Mouse (Mus musculus) erythroid progenitor cell, adult 5-6 weeks (primary cell): Measurements from ENCODE around the gene Kcnk18. TPM values are rescaled to one million over a fixed set of nuclear protein-coding genes. Genes with fewer than 3 reads are reported as not detected.

ENCODE experiments used
- ATAC-seq: replicated peaks from 2 replicates; pipeline ENCODE4 v1.8.0; 2016; ENCODE audit warnings: moderate number of reproducible peaks, mild to moderate bottlenecking, moderate TSS enrichment, inconsistent platforms; ENCODE audit not compliant: poor library complexity, low FRiP score, severe bottlenecking
- total RNA-seq, 2 experiments: library from RNA; stranded (forward) in 1 of 2; stranded (reverse) in 1 of 2; fragments of 150-400 nt in 1 of 2; fragments of 186-747, 209-891 nt in 1 of 2; gene quantifications; 2 replicates each; pipeline versions ENCODE4 v1.2.3 to v1.2.4; 2015 to 2017; ENCODE audit warnings: low replicate concordance in 2 of 2

Gene Kcnk18
- total RNA-seq, 2 experiments from 2014 or later = not detected

GRCm38 (mm10) chr19:59267417-59267963 lies 48.5 kb downstream of the Kcnk18 start:
- ATAC-seq = no peak

GRCm38 (mm10) chr19:59273190-59273589 lies 54.2 kb downstream of the Kcnk18 start:
- ATAC-seq = no peak

GRCm38 (mm10) chr19:59276354-59276753 lies 57.3 kb downstream of the Kcnk18 start:
- no peak for ATAC-seq

- ATAC-seq = no peak
Measured at GRCm38 (mm10) chr19:59280841-59281240, 61.8 kb downstream of the Kcnk18 start.

GRCm38 (mm10) chr19:59282001-59282400 lies 63.0 kb downstream of the Kcnk18 start:
- no peak for ATAC-seq

Other genes starting within 250 kb of the Kcnk18 start
- not detected in 2 replicates for gene Shtn1, start 143.1 kb upstream of the Kcnk18 start, total RNA-seq (2015; ENCODE audit: low replicate concordance)
- 0.38 and 0.77 TPM in 2 replicates for gene Shtn1, start 143.1 kb upstream of the Kcnk18 start, total RNA-seq (2017; ENCODE audit: low replicate concordance)
- gene Vax1, start 49.2 kb upstream of the Kcnk18 start, total RNA-seq (2015; ENCODE audit: low replicate concordance) = not detected in 2 replicates
- gene Vax1, start 49.2 kb upstream of the Kcnk18 start, total RNA-seq (2017; ENCODE audit: low replicate concordance) = not detected in 2 replicates
- gene Slc18a2, start 41.7 kb downstream of the Kcnk18 start, total RNA-seq (2015; ENCODE audit: low replicate concordance) = 2.1 and 2.9 TPM in 2 replicates
- 0.23 and 1.0 TPM in 2 replicates for gene Slc18a2, start 41.7 kb downstream of the Kcnk18 start, total RNA-seq (2017; ENCODE audit: low replicate concordance)
- gene Rps12-ps3, start 103.1 kb downstream of the Kcnk18 start, total RNA-seq (2015; ENCODE audit: low replicate concordance) = 168 and 202 TPM in 2 replicates
- 155 and 186 TPM in 2 replicates for gene Rps12-ps3, start 103.1 kb downstream of the Kcnk18 start, total RNA-seq (2017; ENCODE audit: low replicate concordance)
- 41.8 and 55.3 TPM in 2 replicates for gene Pdzd8, start 126.6 kb downstream of the Kcnk18 start, total RNA-seq (2015; ENCODE audit: low replicate concordance)
- 51.1 and 56.0 TPM in 2 replicates for gene Pdzd8, start 126.6 kb downstream of the Kcnk18 start, total RNA-seq (2017; ENCODE audit: low replicate concordance)
- not detected in 2 replicates for gene Emx2, start 239.2 kb downstream of the Kcnk18 start, total RNA-seq (2015; ENCODE audit: low replicate concordance)
- gene Emx2, start 239.2 kb downstream of the Kcnk18 start, total RNA-seq (2017; ENCODE audit: low replicate concordance) = not detected in 2 replicates